Mouse (Mus musculus) ovary, postnatal 36 days (tissue): Measurements from ENCODE around the gene Msl1.

Source experiments
- DNase-seq: peaks from one replicate; pipeline ENCODE4 v3.0.0; 2022; ENCODE audit warnings: low spot score, mixed read lengths

The Msl1 gene

GRCm38 (mm10) chr11:98846016-98846415 is 50.7 kb downstream of the Msl1 start:
- no peak for DNase-seq

DNA sequence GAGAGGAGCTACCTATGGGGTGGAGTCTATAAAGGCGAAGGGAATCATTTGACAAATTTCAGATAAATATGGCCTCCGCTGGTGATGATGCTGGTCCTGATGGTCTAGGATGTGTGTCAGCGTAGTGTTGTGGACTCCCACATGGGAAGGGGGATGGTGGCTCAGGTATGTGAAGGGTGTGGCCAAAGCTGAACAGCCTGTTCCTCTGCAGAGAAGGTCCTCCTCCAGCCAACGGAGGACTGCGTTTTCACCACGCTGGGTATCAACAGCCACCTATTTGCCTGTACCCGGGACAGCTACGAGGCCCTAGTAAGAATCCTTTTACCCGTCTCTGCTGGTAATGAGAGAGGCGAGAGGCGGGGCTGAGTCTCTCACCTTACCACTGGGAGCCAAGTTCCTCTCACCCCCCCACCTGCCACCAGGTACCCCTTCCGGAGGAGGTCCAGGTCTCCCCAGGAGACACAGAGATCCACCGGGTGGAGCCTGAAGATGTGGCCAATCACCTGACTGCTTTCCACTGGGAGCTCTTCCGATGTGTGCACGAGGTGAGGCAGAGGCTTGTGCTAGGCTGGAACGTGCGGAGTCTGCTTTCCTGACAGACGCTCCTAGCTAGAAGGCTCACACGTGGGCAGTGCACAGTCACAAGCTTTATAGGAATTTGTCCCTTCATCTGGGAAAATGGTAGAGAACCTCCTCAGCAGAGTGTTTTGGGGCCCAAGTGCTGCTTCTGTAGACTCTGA is 51.7 kb downstream of the Msl1 start:
- no peak for DNase-seq

GRCm38 (mm10) chr11:98849196-98849894 is 54.0 kb downstream of the Msl1 start:
- DNase-seq = no peak

GRCm38 (mm10) chr11:98850100-98851093 is 55.1 kb downstream of the Msl1 start:
- no peak for DNase-seq

GRCm38 (mm10) chr11:98854116-98854515 is 58.8 kb downstream of the Msl1 start:
- no peak for DNase-seq

GRCm38 (mm10) chr11:98854659-98855058 is 59.3 kb downstream of the Msl1 start:
- no peak for DNase-seq
